Mouse (Mus musculus) adrenal gland, adult 18-20 months (tissue): ENCODE measurements around the gene Primpol. TPM values are rescaled to one million over a fixed set of nuclear protein-coding genes. Genes with fewer than 3 reads are reported as not detected.

Experiments used
- total RNA-seq, 2 experiments: library from RNA; stranded (reverse); gene quantifications; 1 replicate in 1 of 2; 2 replicates in 1 of 2; pipeline ENCODE4 v1.2.3; 2021

The Primpol gene
- total RNA-seq, 2 experiments from 2014 or later, result 8.6 to 12.0 TPM

Other genes with a start within 250 kb of the Primpol start
- 100 to 1,000 TPM; 403 to 767 TPM for gene Acsl1, start 146.2 kb downstream of the Primpol start, total RNA-seq
- 1 to 10 TPM; 1.1 to 2.0 TPM for gene Cenpu, start 65.2 kb downstream of the Primpol start, total RNA-seq
- gene Casp3, start 79 bp upstream of the Primpol start, total RNA-seq, result 10 to 100 TPM; 13.7 to 14.8 TPM
- 10 to 100 TPM; 46.8 to 54.1 TPM for gene Irf2, start 122.5 kb upstream of the Primpol start, total RNA-seq